Mouse (Mus musculus) heart, adult 8-10 months (tissue): Measurements from ENCODE around the gene Spin1. TPM values are rescaled to one million over a fixed set of nuclear protein-coding genes. Genes with fewer than 3 reads are reported as not detected.
A peak's percentile ranks its signal among the peaks of the same experiment; 100 is the strongest.

ENCODE experiments used
- DNase-seq: peaks from one replicate; pipeline ENCODE4 v3.0.0; 2022; ENCODE audit warnings: low spot score
- total RNA-seq, 4 experiments: library from RNA; stranded (reverse); gene quantifications; 2 replicates each; pipeline ENCODE4 v1.2.4; 2022

Spin1 gene
- total RNA-seq, 4 experiments from 2014 or later = 28.5 to 34.5 (median 32.8) TPM

DNA sequence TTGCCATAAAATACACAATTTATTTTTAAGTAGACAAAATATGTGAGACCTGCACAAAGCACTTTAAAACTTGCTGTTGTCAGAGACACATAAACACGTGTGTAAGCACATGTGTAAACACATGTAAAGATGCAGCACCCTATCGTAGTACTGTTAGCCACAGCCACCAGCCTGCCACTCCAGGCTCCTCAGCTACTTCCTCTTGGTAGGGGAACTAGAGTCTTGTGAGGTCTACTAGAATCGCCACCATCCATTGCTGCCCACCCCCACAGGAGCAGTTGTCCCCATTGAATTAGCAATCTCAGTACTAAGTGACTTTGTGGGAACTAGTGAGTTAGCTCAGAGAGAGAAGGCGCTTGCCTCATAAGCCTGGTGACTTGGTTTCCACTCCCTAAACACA lies 35.6 kb downstream of the Spin1 start:
- DNase-seq = no peak

DNA sequence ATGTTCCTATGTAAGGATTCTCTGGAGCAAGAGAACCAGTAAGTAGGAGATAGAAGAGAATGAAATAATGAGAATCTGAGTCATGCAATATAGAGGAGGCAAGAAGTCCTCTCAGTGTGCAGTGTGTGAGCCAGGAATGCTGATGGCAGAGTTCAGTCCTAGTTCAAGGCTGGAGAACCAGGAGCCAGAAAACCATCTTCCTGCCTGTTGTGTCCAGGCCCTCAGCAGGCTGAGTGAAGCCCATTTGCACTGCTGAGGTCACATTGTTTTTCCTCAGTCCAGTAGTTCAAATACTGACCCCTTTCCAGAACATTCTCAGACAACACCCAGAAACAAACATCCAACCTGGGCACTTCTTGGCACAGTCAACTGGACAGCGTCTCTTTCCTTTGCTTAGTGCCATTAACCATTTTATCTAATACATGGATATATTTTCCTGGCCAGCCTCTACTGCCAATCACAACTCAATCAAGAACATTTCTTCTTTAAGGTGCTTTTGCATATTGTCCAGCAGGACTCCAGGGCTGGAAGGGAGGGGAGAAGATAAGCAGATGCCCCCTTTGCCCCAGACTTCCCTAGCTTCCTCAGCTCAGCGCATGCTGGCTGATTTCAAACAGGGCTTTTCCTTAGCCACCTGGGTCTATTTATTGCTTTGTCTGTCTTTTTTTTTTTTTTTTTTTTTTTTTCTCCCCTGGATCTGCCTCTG lies 36.5 kb downstream of the Spin1 start:
- DNase-seq = no peak

DNA sequence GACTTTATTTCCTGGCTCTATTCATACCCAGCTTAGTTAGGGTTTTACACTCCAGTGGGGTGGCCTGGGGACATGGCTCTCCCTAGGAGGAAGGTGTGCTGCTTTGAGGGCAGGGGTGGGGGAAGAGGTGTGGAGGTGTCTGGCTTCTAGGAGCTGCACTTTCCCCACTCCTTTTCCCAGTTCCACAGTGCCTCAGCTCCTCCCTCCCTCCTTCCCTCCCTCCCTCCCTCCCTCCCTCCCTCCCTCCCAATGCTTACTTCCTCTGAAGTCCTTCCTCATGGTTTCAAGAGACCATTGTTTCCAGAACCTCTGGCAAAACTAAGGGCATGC lies 37.0 kb downstream of the Spin1 start:
- no peak for DNase-seq

DNA sequence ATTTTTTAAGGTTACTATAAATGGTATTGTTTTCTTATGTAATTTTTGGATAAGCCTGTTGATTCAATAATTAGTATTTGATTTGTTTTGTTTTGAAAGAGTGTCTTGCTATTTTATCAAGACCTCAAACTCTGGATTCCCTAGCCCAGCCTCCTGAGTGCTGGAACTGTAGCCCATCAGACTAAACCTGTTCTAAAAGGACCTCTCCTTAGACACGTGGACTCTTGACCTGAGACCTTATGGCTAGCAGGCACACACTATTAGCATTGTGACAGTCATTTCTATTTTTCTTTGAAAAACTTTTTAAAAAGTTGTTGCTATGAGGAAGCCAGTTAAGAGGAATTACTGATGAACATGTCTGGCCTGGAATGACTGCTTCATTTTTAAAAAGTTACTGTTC lies 46.4 kb downstream of the Spin1 start:
- no peak for DNase-seq

DNA sequence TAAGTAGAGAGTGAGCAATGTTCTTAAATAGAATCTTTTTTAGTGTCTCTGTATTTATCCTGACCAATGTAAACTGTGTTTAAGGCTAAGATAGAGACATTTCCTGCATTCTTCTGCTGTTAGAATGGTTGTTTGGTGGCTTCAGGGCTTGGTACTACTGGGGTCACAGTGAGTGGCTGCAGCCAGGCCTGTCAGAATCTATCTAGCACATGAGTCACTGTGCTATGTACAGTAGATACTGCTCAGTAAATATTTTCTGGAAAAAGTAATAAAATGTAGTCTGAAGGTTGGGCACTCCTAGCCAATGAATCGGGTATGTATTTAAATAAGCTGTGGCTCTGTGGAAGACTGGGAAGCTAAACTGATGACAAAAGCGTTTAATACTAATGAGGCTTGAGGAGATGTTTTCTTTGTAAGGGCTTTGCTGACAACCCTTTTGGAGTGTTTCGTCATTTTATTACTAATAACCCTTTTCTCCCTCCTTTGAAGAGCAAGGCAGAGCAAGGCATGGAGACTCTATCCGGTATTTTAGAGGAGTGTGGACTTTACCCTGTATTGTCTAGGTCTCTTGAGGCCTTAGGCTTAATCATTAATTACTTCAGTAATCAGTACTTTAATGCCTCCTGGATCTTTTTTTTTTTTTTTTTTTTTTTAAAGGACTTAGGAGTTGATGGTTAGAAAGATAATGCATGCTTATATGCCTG lies 52.4 kb downstream of the Spin1 start:
- DNase-seq = no peak

DNA sequence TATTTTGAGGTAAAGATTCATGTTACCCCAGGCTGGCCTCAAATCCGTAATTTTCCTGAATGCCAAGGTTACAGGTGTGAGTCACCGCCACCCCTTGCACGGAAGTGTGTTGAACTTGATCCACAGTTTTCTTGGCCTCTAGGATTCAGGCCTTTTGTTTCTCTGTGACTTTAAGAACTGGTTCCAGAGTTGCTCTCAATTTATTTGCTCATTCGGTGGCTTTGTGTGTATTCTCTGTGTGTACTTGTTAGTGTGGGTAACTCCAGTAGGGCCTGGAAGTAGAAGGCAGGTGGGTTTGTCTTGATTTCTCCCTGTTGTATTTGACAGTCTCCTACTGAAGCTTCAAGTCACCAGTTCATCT lies 53.0 kb downstream of the Spin1 start:
- DNase-seq = no peak

DNA sequence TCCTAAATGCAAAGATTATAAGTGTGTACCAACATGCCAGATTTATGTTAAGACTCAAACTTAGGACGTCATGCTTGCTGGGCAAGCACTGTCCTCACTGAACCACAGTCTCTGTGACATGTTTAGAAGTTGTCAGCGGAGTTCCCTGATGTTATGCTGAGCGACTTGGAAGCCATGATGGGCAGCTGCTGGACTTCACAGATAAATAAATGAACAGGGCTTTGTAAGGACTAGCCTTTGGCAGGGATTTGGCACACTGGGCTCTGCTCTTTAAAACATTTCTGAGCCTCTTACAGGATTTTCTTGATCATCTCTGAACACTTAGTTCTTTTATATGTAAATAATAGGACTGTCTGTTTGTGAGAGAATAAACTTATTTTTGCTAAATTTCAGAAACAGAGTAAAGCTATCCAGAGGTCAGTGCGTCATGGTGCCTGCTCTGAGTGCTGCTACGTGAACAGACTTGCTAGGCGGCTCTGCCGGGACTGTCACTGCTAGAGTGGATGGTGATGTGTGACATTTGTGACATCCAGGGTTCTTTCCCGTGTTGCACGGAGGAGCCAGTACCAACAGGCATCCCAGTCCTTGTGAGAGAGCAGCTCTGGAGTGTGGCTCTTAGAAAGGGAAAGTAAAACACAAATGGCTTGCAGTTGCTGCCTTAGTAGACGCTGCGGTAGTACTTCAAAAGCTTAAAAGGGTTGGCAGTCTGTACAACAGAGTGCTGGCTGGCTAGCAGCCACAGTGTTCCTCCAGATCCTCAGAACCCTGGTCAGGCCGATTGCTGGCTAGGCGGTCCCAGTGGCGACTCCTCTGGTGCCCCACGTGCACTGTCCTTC lies 54.7 kb downstream of the Spin1 start:
- no peak for DNase-seq

DNA sequence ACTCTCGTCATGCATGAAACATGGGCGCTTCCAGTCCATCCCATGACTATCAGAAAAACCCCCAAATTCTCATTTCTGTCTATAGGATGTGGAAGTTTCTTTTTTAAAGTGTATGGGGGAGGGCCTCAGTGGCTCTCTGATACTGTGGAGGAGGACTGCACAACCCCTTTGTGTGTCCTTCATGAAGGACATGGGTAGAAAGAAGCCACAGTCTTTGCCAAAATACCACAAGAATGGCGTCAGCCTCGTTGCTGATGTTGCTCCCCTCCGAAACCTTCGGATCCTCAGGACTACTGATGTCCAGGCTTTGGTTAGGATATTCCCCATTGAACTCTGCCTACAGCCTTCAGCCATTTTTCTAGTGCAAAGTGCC lies 55.3 kb downstream of the Spin1 start:
- DNase-seq = no peak

DNA sequence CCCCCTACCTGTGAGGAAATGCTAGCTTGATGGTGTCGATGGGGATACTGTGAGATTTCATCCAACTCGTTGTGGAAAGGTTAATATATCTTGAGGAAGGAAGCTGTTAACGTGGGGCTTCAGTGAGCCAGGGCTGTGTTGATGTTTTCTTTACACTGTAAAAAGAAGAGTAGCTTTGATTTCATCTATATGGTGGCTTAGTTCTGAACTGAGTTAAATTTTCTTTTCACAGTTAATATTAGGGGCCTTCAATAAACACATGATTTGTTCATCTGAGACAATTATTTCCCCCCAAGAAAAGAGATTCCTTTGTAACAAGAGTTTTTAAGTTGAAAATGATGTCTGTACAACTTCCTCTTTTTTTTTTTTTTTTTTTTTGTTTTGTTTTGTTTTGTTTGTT lies 56.6 kb downstream of the Spin1 start:
- DNase-seq = no peak

DNA sequence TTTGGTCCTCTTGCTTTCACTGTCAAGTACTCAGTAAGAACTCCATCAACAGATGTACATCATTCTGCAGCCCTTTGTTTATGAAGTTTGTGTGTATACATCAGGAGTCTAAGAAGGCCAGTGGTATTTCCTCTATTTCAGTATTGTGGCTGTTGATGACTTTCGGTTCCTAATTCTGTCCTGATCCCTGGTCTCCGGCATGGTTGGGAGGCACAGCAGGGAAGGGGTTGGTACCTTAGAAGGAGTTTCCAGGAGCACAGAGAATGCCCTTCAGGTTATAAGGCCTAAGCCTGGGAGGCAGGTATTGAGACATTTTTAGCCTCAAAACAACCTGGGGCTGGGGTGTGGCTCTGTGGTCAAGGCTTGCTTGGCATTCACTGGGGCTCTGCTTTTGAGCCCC lies 61.0 kb downstream of the Spin1 start:
- DNase-seq = no peak

DNA sequence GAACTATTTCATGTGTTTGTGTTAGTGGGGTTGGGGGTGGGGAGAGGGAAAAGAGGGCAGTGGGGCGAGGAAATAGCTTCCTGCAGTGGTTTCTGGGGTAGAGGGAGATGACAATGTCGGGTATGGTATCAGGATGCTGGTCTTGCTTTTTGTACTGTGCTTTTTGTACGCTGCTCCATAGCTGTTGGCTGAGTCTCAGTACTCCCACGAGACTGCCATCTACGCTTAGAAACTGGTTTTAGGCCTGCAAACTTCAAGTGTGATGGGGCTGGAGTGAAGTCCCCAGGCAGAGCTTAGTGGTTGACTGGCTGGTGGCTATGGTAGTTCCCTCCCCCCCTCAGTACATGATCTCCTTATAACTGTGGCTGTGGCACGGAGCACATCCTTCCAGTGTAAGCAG lies 61.6 kb downstream of the Spin1 start:
- DNase-seq = no peak

DNA sequence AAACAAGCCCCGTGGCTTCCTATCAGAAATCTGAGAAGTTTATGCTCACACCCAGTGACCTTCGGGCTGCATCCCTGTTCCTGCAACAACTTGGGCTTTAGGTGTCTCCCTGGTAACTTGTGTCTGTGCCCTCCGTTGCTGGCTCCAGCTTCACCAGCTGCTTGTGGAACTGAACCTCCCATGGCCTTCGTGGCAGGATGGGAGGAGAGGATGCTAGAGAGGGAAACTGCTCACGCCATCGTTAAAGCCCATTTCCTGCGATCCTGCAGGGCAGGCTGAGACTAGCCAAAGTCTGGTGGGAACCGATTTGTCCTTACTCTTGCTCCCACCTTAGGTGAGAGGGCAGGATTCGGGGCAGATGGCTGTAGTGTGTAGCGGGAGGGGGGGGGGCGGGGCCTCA lies 66.0 kb downstream of the Spin1 start:
- DNase-seq = no peak

DNA sequence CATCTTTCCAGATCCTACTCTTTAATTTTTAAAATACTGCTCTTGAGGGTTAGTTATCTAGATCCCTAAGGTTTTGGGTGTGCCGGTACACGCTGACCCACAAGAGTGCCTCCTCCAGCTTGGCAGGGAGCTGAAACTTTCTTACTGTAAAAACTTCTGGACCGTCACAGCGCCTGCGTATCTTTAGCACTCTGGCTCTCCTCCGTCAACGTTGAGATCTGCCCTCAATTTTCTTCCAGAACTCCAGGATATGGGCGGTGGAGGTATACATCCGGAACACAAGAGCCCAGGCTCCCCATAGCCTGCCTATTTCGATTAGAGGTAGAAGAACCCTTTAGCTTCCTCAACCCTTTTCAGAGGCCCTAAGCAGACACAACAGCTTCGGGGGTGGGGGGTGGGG lies 69.5 kb downstream of the Spin1 start:
- peak; percentile 53 for DNase-seq

DNA sequence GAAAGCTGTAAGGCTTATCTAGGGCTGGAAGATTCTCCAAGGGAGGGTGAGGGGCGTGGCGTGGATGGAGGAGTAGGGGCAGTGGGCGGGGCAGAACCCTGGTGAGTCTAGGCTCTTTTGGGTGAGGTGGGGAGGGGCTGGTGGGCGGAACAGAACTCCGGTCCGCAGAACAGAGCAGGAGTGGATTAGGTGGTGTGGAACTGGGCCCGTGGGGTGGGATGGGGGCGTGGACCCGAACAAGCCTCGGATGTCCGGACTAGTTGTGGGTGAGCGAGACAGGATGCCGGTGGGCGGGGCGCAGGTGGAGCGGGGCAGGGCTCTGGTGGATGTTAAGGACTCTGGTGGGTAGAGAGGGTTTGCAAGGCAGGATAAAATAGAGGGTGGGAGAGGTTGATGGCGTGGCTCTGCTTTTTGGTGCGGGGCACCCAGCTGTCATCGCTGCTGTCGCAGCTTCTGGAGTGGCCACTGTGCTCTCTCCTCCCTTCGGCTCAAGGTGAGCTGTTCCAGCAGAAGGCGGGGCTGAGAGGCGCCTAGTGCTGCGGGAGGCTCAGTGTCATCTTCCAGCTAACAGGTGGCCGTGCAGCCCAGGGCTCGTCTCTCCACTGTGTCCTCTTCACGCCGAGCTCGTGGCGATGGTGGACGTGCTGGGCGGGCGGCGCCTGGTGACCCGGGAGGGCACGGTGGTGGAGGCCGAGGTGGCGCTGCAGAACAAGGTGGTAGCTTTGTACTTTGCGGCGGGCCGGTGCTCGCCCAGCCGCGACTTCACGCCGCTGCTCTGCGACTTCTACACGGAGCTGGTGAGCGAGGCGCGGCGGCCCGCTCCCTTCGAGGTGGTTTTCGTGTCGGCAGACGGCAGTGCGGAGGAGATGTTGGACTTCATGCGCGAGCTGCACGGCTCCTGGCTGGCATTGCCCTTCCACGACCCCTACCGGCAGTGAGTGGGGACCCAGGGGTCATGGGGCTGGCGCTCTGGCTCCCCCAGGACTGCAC lies 70.3 kb downstream of the Spin1 start, which contains the start of gene Nxnl2:
TSS of gene Nxnl2 (plus strand) at position 332 of the 990 bp plus-strand sequence.
- DNase-seq = peak; percentile 49

DNA sequence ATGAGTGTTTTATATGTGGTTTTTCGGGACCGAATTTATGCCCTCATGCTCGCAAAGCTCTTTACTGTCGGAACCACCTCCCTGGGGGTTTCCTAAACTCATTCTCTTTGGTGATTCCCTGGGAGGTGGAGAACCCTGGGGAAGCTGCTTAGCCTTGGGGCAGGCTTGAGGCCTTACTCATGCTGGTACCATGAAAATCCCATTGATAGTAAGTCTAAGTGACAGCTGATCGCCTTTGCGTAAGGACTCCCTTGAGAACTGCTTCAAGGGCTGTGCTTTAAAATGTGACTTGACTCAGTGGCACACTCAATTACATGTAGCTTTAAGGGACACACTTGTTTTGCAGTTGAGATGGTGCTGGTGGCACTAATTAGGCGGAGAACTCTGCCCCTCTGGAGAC lies 71.9 kb downstream of the Spin1 start:
- no peak for DNase-seq

DNA sequence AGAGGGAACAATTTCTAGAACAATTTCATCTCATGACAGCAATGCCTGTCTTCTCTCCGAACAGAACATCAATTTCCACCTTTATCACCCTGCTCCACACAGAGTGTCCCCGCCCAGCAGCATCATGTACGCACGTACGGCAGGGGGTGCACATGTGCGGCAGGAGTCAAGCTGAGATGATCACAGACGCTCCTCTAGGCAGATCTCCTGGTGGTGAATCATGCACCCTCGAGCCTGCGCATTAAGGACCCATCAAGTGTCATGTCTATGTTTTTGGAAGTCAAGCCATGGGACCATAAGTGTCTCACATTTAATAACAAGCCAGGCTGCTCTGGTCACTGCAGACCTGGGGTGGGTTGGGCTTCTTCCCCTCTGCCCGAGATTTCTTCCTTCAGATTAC lies 78.3 kb downstream of the Spin1 start:
- DNase-seq = no peak

DNA sequence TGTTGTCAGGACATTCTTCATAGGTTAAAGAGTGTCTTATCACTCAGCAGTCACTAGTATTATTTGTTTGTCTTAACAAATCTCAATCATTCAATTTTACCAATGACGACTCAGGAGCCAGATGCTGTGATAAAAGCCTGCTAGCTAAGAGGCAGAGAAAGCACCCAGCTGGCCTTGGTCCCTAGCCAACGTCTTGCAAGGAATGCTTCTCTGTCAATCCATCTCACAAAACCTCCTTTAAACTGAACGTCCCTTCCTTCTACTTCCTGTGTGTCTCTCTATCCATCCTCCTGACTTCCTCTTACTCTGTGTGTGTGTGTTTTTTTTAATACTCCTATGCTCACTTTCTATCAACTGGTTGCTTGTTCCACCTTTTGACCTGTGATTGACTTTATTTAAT lies 78.7 kb downstream of the Spin1 start:
- DNase-seq = no peak

DNA sequence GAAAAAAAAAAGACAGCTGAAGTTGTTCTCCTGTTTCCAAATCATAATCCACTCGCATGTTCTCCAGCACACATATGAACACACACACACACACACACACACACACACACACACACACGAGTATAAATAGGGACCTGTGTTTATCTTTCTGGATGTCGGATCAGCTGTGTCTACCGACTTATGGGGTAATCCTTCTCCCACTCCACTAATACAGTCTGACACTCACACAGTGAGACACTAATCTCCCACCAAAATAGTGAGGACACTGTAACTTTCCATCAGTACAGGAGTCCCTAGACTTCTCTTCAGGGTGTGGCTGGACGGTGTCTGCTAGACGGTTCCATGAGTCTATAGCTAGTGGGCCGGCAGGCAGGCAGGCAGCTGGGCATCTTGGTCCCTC lies 81.6 kb downstream of the Spin1 start:
- DNase-seq = no peak

DNA sequence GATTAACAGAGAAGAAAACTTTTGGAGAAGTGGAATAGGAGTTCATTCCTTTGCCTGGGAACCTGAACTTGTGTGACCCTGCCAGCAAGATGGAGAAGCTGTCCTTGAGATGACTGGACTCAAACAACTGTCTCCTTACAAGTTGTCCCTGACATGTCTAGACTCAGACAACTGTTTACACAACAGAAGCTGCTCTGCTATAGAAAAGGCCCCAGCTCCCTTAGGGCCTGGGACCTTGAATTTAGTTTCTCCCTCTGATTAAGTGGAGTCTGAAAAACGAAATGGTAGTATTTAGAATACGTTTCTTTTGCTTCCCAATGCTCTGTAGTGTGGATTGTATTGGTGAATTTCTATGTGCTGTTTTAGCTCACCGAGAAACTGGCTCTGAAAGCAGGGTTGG lies 84.2 kb downstream of the Spin1 start:
- no peak for DNase-seq

DNA sequence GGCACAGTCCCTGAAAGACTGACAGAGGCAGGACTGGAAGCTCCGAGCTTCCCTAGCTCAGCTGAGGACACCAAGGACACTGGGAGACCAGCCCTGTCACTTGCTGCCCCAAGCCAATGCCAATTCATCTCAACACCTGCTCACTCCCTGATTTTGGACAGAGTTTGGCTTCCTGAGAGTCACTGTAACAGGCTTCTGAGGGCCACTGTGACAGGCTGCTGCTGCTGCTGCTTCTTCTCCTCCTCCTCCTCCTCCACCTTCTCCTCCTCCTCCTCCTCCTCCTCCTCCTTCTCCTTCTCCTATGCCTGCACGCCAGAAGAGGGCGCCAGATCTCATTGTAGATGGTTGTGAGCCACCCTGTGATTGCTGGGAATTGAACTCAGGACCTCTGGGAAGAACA lies 89.7 kb downstream of the Spin1 start:
- no peak for DNase-seq

DNA sequence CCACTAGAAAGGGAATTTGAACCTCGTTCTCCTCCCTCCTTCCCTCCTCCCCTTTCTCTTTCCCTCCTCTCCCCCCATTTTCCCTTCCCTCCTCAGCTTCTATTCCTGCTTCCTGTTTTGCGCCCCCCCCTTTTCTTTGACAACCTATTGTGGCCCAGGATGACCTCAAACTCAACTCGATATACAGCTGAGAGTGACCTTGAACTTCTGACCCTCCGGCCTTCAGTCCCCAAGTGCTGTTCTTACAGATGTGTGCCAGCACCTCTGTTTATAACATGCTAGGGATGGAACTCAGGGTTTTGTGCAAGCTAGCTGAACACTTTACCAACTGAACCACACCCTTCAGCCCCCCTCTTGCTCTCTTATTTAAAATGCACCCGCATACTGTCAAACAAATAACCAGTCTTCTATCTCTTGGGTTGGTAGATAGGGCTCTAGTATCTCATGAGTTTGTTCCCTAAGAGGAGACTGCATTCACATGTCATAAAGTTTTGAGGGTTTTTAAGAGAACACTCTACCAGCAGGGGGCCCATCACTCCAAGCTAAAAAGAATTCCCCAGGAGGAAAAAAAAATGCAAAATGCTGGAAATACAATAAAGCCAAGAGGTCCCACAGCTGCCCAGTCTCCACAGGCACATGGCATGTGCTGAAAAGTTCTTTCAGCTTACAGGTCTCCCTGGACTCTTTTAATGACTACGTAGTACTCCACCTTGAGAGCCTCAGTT lies 90.9 kb downstream of the Spin1 start:
- peak; percentile 41 for DNase-seq
